Mouse (Mus musculus) kidney, adult 9 months (tissue): ENCODE measurements at regions not wholly inside any gene's neighbourhood (a gene's known extent, or its start where the extent isn't known, plus 50 kb on each side); places are given as distances from the start of the nearest gene placed in this dataset.

Experiments
- DNase-seq: peaks from one replicate; pipeline ENCODE4 v3.0.0; 2022

- DNase-seq, result no peak
These were observed 197.7 kb upstream of the Gm20594 start for GRCm38 (mm10) chr6:79619991-79620390.

GRCm38 (mm10) chr6:79631683-79632082 lies 186.0 kb upstream of the Gm20594 start:
- DNase-seq, result peak; percentile 28

- DNase-seq, result no peak
These were observed 166.4 kb upstream of the Gm20594 start for GRCm38 (mm10) chr6:79651286-79651685.
